Mouse (Mus musculus) liver, adult 2 months (tissue): ENCODE data around the gene Metap1. TPM values are rescaled to one million over a fixed set of nuclear protein-coding genes. Genes with fewer than 3 reads are reported as not detected.
A peak's percentile ranks its signal among the peaks of the same experiment; 100 is the strongest.

Experiments
- DNase-seq: peaks from one replicate; pipeline ENCODE4 v3.0.0-alpha.2; 2011; ENCODE audit warnings: low read depth, low spot score; ENCODE audit errors: extremely low read depth
- H3K27ac ChIP-seq: fragments of 200-500 bp; replicated peaks from 2 replicates; pipeline ENCODE4 v1.5.1; 2012; ENCODE audit warnings: low read depth, mild to moderate bottlenecking, control low read depth, inconsistent platforms, low read length; ENCODE audit not compliant: insufficient read depth
- H3K27me3 ChIP-seq: fragments of 200-500 bp; 2 replicates; pipeline ENCODE4 v1.6.1; 2012; ENCODE audit warnings: mild to moderate bottlenecking, moderate library complexity, low read length, inconsistent platforms; ENCODE audit not compliant: control insufficient read depth, insufficient read depth
- H3K36me3 ChIP-seq: fragments of 200-500 bp; 2 replicates; pipeline ENCODE4 v1.6.1; 2012; ENCODE audit warnings: low read length, inconsistent platforms; ENCODE audit not compliant: control insufficient read depth, insufficient read depth
- H3K4me1 ChIP-seq: fragments of 200-500 bp; 2 replicates; pipeline ENCODE4 v1.6.1; 2011; ENCODE audit warnings: low read length; ENCODE audit not compliant: control insufficient read depth, insufficient read depth
- H3K4me3 ChIP-seq: fragments of 200-500 bp; 2 replicates; pipeline ENCODE4 v1.5.1; 2011; ENCODE audit warnings: low read depth, mild to moderate bottlenecking, control low read depth, low read length, moderate library complexity; ENCODE audit not compliant: insufficient read depth
- H3K79me2 ChIP-seq: fragments of 200-500 bp; 2 replicates; pipeline ENCODE4 v1.6.1; 2012; ENCODE audit warnings: inconsistent platforms, mild to moderate bottlenecking, low read length, moderate library complexity; ENCODE audit not compliant: control insufficient read depth, insufficient read depth
- H3K9ac ChIP-seq: fragments of 200-500 bp; 2 replicates; pipeline ENCODE4 v1.6.1; 2012; ENCODE audit warnings: low read depth, mild to moderate bottlenecking, control low read depth, inconsistent platforms, low read length
- CTCF ChIP-seq: fragments of 200-500 bp; IDR thresholded peaks from 2 replicates; pipeline ENCODE4 v1.5.1; 2011; ENCODE audit warnings: low read depth, low read length, control low read depth
- POLR2A ChIP-seq: fragments of 200-500 bp; IDR thresholded peaks from 2 replicates; pipeline ENCODE4 v1.6.1; 2011; ENCODE audit warnings: low read length, control low read depth; ENCODE audit not compliant: insufficient read depth; ENCODE audit errors: extremely low read depth
- WGBS: fragments of 180-500 bp; shearing (Covaris S2); methylation state at CpG from one replicate; pipeline ENCODE4 v1.1.7; 2018; 5-methylcytosine and 5-hydroxymethylcytosine counted together
- polyA plus RNA-seq: library from polyadenylated mRNA; depleted of rRNA; stranded (reverse); fragments of >200 nt; gene quantifications from 2 replicates; pipeline ENCODE4 v1.2.3, GENCODE M21; 2012
- total RNA-seq: library from RNA; depleted of rRNA; stranded (reverse); fragments of >200 nt; gene quantifications from 2 replicates; pipeline ENCODE4 v1.2.3, GENCODE M21; 2014

Gene Metap1
- total and polyA plus RNA-seq, 2 experiments = 11.7 to 31.4 TPM

- peaks cover 54% of the 10 kb centered on the region for H3K36me3 ChIP-seq
- no peak for DNase-seq
- no peak overlapping the region for H3K4me3 ChIP-seq
- no peak overlapping the region for H3K27ac ChIP-seq
- H3K9ac ChIP-seq = no peak overlapping the region
- H3K79me2 ChIP-seq = no peaks in the 10 kb centered on the region
- TF ChIP-seq POLR2A (no peak), CTCF (no peak)
- no peaks in the 10 kb centered on the region for H3K4me1 ChIP-seq
- WGBS = 26% methylated on average over 6 of the region's 6 CpGs
- H3K27me3 ChIP-seq = no peaks in the 10 kb centered on the region
These were observed 25.5 kb downstream of the Metap1 start for GRCm38 (mm10) chr3:138463807-138464206.

- H3K36me3 ChIP-seq = peaks cover 55% of the 10 kb centered on the region
- no peak for TF ChIP-seq POLR2A
- peak; percentile 70 for TF ChIP-seq CTCF
- H3K4me1 ChIP-seq = no peaks in the 10 kb centered on the region
- H3K9ac ChIP-seq = no peak overlapping the region
- no peaks in the 10 kb centered on the region for H3K27me3 ChIP-seq
- peak; percentile 47 for DNase-seq
- H3K27ac ChIP-seq = no peak overlapping the region
- H3K79me2 ChIP-seq = no peaks in the 10 kb centered on the region
- WGBS = 46% methylated on average over 2 of the region's 2 CpGs
- H3K4me3 ChIP-seq = no peak overlapping the region
These were observed 26.2 kb downstream of the Metap1 start for GRCm38 (mm10) chr3:138463137-138463536.

GRCm38 (mm10) chr3:138461832-138462231 lies 27.5 kb downstream of the Metap1 start:
- no peaks in the 10 kb centered on the region for H3K79me2 ChIP-seq
- H3K27ac ChIP-seq = no peak overlapping the region
- H3K27me3 ChIP-seq = no peaks in the 10 kb centered on the region
- H3K36me3 ChIP-seq = peaks cover 48% of the 10 kb centered on the region
- TF ChIP-seq CTCF = no peak
- no peak for TF ChIP-seq POLR2A
- DNase-seq = no peak
- WGBS = 93% methylated on average over 3 of the region's 3 CpGs
- no peak overlapping the region for H3K4me3 ChIP-seq
- H3K4me1 ChIP-seq = no peaks in the 10 kb centered on the region
- H3K9ac ChIP-seq = no peak overlapping the region

- H3K27ac ChIP-seq = no peak overlapping the region
- 94% methylated on average over 13 of the region's 13 CpGs for WGBS
- no peak overlapping the region for H3K9ac ChIP-seq
- no peaks in the 10 kb centered on the region for H3K79me2 ChIP-seq
- H3K27me3 ChIP-seq = no peaks in the 10 kb centered on the region
- DNase-seq = no peak
- H3K4me3 ChIP-seq = no peak overlapping the region
- no peaks in the 10 kb centered on the region for H3K4me1 ChIP-seq
- H3K36me3 ChIP-seq = peaks cover 47% of the 10 kb centered on the region
- no peak for TF ChIP-seq POLR2A
- TF ChIP-seq CTCF = peak; percentile 32; the same call in 1 of the 2 replicates
These were observed 29.1 kb downstream of the Metap1 start for GRCm38 (mm10) chr3:138460260-138460659.

GRCm38 (mm10) chr3:138458441-138458840 lies 30.9 kb downstream of the Metap1 start:
- H3K79me2 ChIP-seq = no peaks in the 10 kb centered on the region
- no peak overlapping the region for H3K4me3 ChIP-seq
- no peak for DNase-seq
- no peak overlapping the region for H3K9ac ChIP-seq
- peaks cover 51% of the 10 kb centered on the region for H3K36me3 ChIP-seq
- peaks cover 9% of the 10 kb centered on the region; the same call in 1 of the 2 replicates for H3K4me1 ChIP-seq
- TF ChIP-seq CTCF (no peak), POLR2A (no peak)
- no peak overlapping the region for H3K27ac ChIP-seq
- WGBS = 96% methylated on average over 3 of the region's 3 CpGs
- no peaks in the 10 kb centered on the region for H3K27me3 ChIP-seq

- Histone ChIP-seq H3K27ac (0 out of 2 replicates have a peak overlapping the region, but pooled peaks have one; percentile 8), H3K9ac (no peak overlapping the region), H3K4me3 (no peak overlapping the region), H3K4me1 (peaks cover 11% of the 10 kb centered on the region; the same call in 1 of the 2 replicates), H3K27me3 (no peaks in the 10 kb centered on the region), H3K36me3 (peaks cover 55% of the 10 kb centered on the region), H3K79me2 (no peaks in the 10 kb centered on the region)
- WGBS = 39% methylated on average over 13 of the region's 13 CpGs
- no peak for TF ChIP-seq POLR2A
- no peak for TF ChIP-seq CTCF
- peak; percentile 92 for DNase-seq
These were observed 34.4 kb downstream of the Metap1 start for GRCm38 (mm10) chr3:138454711-138455435.
